Mouse (Mus musculus): ENCODE measurements around the gene Axin2. TPM values are rescaled to one million over a fixed set of nuclear protein-coding genes. Genes with fewer than 3 reads are reported as not detected.
"Not testable (repeated sequence)": the region's sequence is repeated elsewhere in the genome, so short reads cannot be mapped to it uniquely, and the experiment has no call there.

Gene Axin2
- 1 to 10 TPM; 5.4 to 9.6 TPM for total RNA-seq (2021)
- long read RNA-seq, experiment 1, partial matches to known transcripts, result 0 of 1 reads
- long read RNA-seq, experiment 1, other reads (novel, unspliced or antisense), result 1 of 1 reads
- long read RNA-seq, experiment 2, result 0 reads

GRCm38 (mm10) chr11:108920158-108920635, at the start of gene Axin2:
Axin2 (plus strand) TSS chr11:108920349.
- peak; percentile 90 for DNase-seq (ENCODE audit: low spot score)

DNA sequence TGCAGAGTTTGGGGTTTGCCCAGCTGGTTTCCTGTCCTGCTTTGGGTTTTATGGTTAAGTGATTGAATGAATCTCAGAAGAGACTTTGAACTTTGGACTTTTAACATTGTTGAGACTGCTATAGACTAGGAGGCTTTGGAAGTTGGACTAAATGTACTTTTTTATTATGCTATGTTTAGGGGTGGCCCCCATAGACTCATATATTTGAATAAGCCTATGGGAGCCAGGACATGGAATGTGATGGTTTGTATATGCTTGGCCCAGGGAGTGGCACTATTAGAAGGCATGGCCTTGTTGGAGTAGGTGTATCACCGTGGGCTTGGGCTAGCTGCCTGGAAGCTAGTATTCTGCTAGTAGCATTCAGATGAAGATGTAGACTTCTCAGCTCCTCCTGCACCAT, 48.9 kb upstream of the Axin2 start:
- not testable (repeated sequence) for DNase-seq (ENCODE audit: low spot score)

GRCm38 (mm10) chr11:108871748-108872147, 48.4 kb upstream of the Axin2 start:
- DNase-seq (ENCODE audit: low spot score), result no peak

GRCm38 (mm10) chr11:108876633-108877205, 43.4 kb upstream of the Axin2 start:
- DNase-seq (ENCODE audit: low spot score), result no peak

GRCm38 (mm10) chr11:108877520-108877919, 42.6 kb upstream of the Axin2 start:
- no peak for DNase-seq (ENCODE audit: low spot score)

GRCm38 (mm10) chr11:108880546-108880945, 39.6 kb upstream of the Axin2 start:
- DNase-seq (ENCODE audit: low spot score), result no peak

DNA sequence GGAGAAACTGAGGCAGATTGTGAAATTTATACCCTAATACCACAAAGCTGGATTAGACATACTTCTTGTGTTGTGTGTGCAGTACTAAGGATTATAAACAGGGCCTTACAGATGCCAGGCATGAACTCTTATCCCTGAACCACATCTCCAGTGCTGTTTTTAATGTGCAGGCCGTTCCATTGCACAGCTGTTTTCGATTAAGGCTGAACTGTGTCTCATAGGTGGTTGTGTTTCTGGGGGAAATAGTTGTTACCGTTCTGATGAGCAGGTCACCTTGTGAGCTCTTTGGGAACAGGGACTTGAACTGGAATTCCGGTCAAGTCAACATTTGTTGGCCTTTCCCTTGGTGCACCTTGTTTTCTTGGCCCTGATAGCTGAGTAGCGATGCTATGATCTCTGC, 38.5 kb upstream of the Axin2 start:
- no peak for DNase-seq (ENCODE audit: low spot score)

DNA sequence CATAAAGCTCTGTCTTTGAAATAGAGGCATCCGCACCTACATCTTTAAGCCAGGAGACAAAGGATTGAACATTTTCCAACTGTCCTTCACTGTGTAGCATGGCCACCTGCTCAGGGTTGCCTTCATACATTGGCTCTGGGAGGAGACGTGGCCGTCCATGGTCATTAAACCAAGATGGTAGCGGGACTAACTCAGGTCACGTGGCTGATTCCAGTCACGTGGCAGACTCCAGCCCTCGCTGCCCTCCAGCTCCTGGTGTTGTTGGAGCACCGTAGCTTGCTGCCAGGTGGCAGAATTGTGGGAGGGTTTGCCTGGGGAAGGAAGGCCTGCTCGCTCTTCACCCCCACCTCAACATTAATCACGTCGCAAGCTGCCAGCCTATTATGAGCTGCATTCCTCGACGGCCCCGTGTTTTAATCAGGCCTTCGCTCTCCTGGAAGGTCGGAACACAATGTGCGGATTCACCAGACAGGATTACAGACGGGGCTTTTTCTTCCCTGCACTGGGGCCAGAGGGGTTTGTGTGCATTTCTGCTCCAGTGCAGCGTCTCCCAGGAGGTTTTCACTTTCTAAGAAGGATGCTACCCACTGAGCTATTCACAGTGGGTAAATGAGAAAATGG, 34.8 kb upstream of the Axin2 start:
- no peak for DNase-seq (ENCODE audit: low spot score)

GRCm38 (mm10) chr11:108886060-108886459, 34.1 kb upstream of the Axin2 start:
- no peak for DNase-seq (ENCODE audit: low spot score)

DNA sequence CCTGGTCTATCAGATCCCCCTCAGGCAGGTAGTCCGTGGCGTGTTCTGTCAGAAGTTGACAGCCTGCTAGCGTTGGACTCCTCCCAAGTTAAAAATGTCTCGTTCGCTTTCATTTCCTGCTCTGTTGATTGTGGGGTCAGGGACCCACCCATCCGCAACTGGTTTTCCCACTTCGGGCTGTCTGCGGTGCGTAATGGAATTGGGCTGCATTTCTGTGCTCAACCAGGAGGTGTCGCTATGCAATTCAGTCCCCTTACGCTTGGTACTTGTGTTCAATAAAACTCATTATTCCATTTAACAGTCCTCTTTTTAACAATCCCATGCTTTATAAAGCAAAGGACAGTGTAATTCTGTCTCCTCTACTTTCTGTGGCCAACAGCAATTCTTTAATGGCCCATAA, 31.0 kb upstream of the Axin2 start:
- DNase-seq (ENCODE audit: low spot score), result no peak

DNA sequence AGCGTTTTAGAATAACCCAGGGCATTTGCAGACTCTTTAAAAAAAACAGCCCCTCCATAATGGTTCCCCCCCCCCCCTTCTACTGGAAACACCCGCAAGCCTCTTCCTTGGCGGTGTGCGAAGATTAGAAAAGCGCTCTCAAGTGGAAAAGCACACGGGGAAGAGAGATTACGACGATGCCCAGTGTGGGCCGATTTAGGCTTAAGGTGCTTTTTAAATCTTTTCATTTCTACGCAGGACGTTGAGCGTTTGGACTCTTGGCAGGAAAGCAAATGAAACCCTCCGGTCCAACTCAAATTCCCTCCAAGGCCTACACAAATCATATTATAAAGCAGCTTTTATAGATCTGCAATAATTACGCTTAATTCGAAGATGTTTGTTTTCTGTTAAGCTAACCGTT, 29.6 kb upstream of the Axin2 start:
- DNase-seq (ENCODE audit: low spot score), result no peak

- DNase-seq (ENCODE audit: low spot score), result peak; percentile 32
These were observed 28.9 kb upstream of the Axin2 start for GRCm38 (mm10) chr11:108891111-108891870.

- no peak for DNase-seq (ENCODE audit: low spot score)
These were observed 28.2 kb upstream of the Axin2 start for GRCm38 (mm10) chr11:108891871-108892380.

- no peak for DNase-seq (ENCODE audit: low spot score)
These were observed 27.7 kb upstream of the Axin2 start for GRCm38 (mm10) chr11:108892406-108892805.

- no peak for DNase-seq (ENCODE audit: low spot score)
These were observed 26.8 kb upstream of the Axin2 start for GRCm38 (mm10) chr11:108893232-108893790.

DNA sequence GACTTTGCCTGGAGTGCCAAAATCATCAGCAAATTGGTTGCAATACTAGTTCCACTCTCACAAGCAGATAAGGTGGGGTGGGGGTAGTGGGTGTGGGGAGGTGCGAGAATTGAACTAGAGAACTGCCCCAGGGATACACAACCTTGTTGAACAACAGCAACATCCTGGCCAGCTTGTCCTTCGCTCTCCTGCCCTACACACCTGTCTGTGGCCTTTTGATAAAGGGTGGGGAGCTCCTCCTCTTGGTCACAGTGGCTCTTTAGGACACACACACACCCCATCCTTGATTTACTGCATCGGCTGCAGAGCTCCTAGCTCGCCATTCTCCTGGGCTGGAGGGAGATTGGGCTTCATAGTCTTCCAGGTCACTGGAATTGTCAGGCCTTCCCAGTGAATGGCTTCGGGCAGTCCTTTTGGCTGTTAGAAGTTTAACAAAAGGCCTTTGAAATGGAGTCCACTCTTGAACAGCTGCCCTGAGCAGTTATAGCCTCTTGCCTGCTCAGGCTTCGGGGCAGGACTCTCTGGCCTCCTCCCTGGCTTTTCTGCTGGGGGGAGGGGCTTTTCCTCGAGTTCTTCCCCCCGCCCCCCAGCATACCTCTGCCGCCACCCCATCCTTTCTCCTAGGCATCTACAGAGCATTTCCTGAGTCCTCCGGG, 26.2 kb upstream of the Axin2 start:
- DNase-seq (ENCODE audit: low spot score), result no peak

DNA sequence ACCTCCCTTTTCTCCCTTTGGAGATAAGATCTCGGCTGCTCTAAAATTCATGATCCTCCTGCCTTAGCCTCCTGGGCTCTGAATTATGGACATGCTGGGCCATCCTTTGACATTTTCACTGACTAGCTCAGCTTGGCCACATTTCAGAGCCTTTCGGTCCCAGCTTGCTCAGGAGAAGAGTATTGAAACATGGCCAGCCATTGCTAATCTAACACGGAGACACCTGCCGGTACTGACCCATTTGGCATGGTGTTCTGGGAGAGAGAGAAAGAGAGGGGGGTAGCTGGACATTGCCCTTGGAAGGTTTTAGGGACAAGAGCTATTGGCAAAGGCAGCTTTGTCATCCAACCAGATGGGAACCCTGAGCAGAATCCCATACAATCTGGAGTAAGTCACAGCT, 23.1 kb upstream of the Axin2 start:
- DNase-seq (ENCODE audit: low spot score), result no peak

DNA sequence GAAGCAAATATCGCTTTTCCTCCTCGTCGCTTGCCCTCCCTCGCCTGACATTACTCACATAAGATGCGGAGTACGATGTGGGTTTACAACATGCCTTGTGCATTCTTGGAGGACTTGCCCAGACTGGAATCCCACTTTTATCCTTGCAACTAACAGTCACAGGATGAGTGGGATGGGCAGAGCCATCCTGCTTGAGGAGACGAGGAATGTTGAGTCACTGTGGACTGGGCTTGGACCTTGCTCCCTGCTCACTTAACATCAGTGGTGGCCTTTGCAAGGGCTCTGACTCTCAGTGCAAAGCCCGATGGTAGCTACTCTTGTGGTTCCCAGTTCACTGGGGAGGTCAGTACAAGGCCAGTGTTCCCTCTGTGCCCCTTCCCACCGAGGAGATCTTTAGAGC, 22.1 kb upstream of the Axin2 start:
- no peak for DNase-seq (ENCODE audit: low spot score)

DNA sequence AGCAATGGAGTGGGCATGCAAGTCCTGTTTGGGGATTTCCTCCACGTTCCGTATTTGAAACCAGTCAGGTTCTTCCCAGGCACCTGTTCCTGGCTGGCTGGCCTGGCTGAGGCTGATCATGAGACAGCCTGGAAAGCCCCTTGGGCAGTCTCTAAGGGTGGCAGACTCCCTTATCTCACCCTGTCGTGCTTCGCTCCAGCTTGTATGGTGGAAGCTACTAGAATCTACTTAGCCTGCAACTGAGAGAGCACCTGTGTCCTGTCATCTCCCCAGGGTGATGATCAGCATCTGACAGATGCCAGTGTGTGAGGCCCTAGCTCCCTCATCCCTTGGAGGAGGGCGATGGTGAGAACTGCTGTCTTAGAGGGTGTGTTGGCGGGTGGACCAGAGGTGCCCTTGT, 21.7 kb upstream of the Axin2 start:
- DNase-seq (ENCODE audit: low spot score), result no peak

- DNase-seq (ENCODE audit: low spot score), result no peak
These were observed 19.2 kb upstream of the Axin2 start for GRCm38 (mm10) chr11:108900718-108901488.

GRCm38 (mm10) chr11:108901670-108902069, 18.5 kb upstream of the Axin2 start:
- DNase-seq (ENCODE audit: low spot score), result no peak
